ENCODE assay signal across 12 mouse cellular contexts in genomic region chr16:90475701-90476229, GRCm38 (mm10).
A peak's percentile ranks its signal among the peaks of the same experiment; 100 is the strongest.
DNase-seq lines count a peak whose midpoint lies in the region; ATAC-seq lines count a peak whose summit lies in the region.
"Had no signal": no experiment of that assay in that cellular context is flagged by ENCODE, and none has a peak within 500 bp of the region (broad histone marks: within the 10 kb centered on the region; RNA-seq: fewer than 3 reads in every experiment).

No protein-coding gene starts in this region.

- H3K36me3 ChIP-seq in embryonic facial prominence, embryonic 12.5 days = peaks cover 82% of the 10 kb centered on the region
- H3K36me3 ChIP-seq in midbrain, embryonic 11.5 days (ENCODE audit: control insufficient read depth, insufficient read depth, low read length) = peaks cover 34% of the 10 kb centered on the region

- ATAC-seq in embryonic facial prominence, embryonic 12.5 days (ENCODE audit: insufficient number of reproducible peaks, insufficient read depth, low FRiP score, low TSS enrichment) = 0 out of 2 replicates have a peak, but pooled peaks have one; percentile 35
- 0 out of 2 replicates have a peak, but pooled peaks have one; percentile 39 for ATAC-seq in neutrophil, adult 5-6 weeks (ENCODE audit: extremely low read depth, insufficient number of reproducible peaks, low FRiP score, poor library complexity, severe bottlenecking)
- ATAC-seq in midbrain, embryonic 11.5 days (ENCODE audit: low FRiP score) = no peak

- H3K4me1 ChIP-seq in embryonic facial prominence, embryonic 12.5 days = no peaks in the 10 kb centered on the region
- H3K4me1 ChIP-seq in midbrain, embryonic 11.5 days (ENCODE audit: control insufficient read depth, insufficient read depth, low read length) = no peaks in the 10 kb centered on the region
- H3K4me1 ChIP-seq: forebrain, embryonic 12.5 days; hindbrain, embryonic 15.5 days had no signal

- no peak overlapping the region for H3K4me2 ChIP-seq in embryonic facial prominence, embryonic 12.5 days (replicated peaks)
- H3K4me2 ChIP-seq in midbrain, embryonic 11.5 days = no peak overlapping the region
- H3K4me2 ChIP-seq: forebrain, embryonic 12.5 days; hindbrain, embryonic 15.5 days; lung, embryonic 14.5 days had no signal

- no peaks in the 10 kb centered on the region for H3K27me3 ChIP-seq in embryonic facial prominence, embryonic 12.5 days
- no peaks in the 10 kb centered on the region for H3K27me3 ChIP-seq in midbrain, embryonic 11.5 days (ENCODE audit: control insufficient read depth, insufficient read depth, low read length)
- H3K27me3 ChIP-seq: forebrain, embryonic 12.5 days; hindbrain, embryonic 15.5 days had no signal

- H3K9me3 ChIP-seq in embryonic facial prominence, embryonic 12.5 days = no peaks in the 10 kb centered on the region
- no peaks in the 10 kb centered on the region; the same call in 1 of the 2 replicates for H3K9me3 ChIP-seq in midbrain, embryonic 11.5 days (ENCODE audit: control insufficient read depth, low read length)
- H3K9me3 ChIP-seq: hindbrain, embryonic 15.5 days had no signal

- WGBS in embryonic facial prominence, embryonic 12.5 days = 84% methylated on average over 16 of the region's 16 CpGs
- WGBS in midbrain, embryonic 11.5 days = 93% methylated on average over 16 of the region's 16 CpGs

- H3K9ac ChIP-seq in embryonic facial prominence, embryonic 12.5 days = no peak overlapping the region
- H3K9ac ChIP-seq in midbrain, embryonic 11.5 days (ENCODE audit: low read length) = no peak overlapping the region
- H3K9ac ChIP-seq: forebrain, embryonic 12.5 days; hindbrain, embryonic 15.5 days; lung, embryonic 14.5 days had no signal

- DNase-seq in spleen, adult 12 weeks (ENCODE audit: low spot score) = peak; percentile 2
- DNase-seq in spleen, postnatal 14 days (ENCODE audit: low spot score in 2 of 2) = no peak
- no peak for DNase-seq in cerebellum, postnatal 14 days
- no peak for DNase-seq in retina, embryonic 14.5 days (ENCODE audit: low spot score)
- no peak for DNase-seq in midbrain, embryonic 11.5 days (ENCODE audit: low spot score, missing footprints)
- DNase-seq: cerebellum, adult 2 months; kidney, postnatal 10 days; lung, embryonic 14.5 days had no signal

- no peak overlapping the region for H3K27ac ChIP-seq in embryonic facial prominence, embryonic 12.5 days
- H3K27ac ChIP-seq in midbrain, embryonic 11.5 days (ENCODE audit: low read depth, low read length) = no peak overlapping the region
- H3K27ac ChIP-seq: forebrain, embryonic 12.5 days; hindbrain, embryonic 15.5 days had no signal

- no peak overlapping the region for H3K4me3 ChIP-seq in embryonic facial prominence, embryonic 12.5 days
- no peak overlapping the region for H3K4me3 ChIP-seq in midbrain, embryonic 11.5 days (ENCODE audit: low read depth, low read length)
- H3K4me3 ChIP-seq: forebrain, embryonic 12.5 days; hindbrain, embryonic 15.5 days had no signal
